Mouse (Mus musculus): Measurements from ENCODE around the gene Scube2. TPM values are rescaled to one million over a fixed set of nuclear protein-coding genes. Genes with fewer than 3 reads are reported as not detected.

The Scube2 gene
- not detected in 2 replicates for polyA plus RNA-seq (2012; ENCODE audit: low replicate concordance)

GRCm38 (mm10) chr7:109865370-109866229, at the start of gene Scube2:
TSS of gene Scube2 (minus strand) at chr7:109865679.

GRCm38 (mm10) chr7:109781470-109782203, 83.8 kb downstream of the Scube2 start, which contains the start of gene Nrip3:
TSS of gene Nrip3 (minus strand) at chr7:109782025.

GRCm38 (mm10) chr7:109752008-109752925, 113.2 kb downstream of the Scube2 start, which contains the start of gene Tmem9b:
TSS of gene Tmem9b (minus strand) at chr7:109752875.

Other genes starting within 250 kb of the Scube2 start
- gene St5, start 162.1 kb downstream of the Scube2 start, polyA plus RNA-seq (2012; ENCODE audit: low replicate concordance), result 4.0 and 7.2 TPM in 2 replicates
- 9.1 and 21.6 TPM in 2 replicates for gene Akip1, start 162.0 kb downstream of the Scube2 start, polyA plus RNA-seq (2012; ENCODE audit: low replicate concordance)
- not detected in 2 replicates for gene BC051019, start 141.8 kb downstream of the Scube2 start, polyA plus RNA-seq (2012; ENCODE audit: low replicate concordance)
- gene Ascl3, start 134.0 kb downstream of the Scube2 start, polyA plus RNA-seq (2012; ENCODE audit: low replicate concordance), result not detected in 2 replicates
- gene Tmem9b, start 112.8 kb downstream of the Scube2 start, polyA plus RNA-seq (2012; ENCODE audit: low replicate concordance), result 1.0 and 4.3 TPM in 2 replicates
- 5.9 TPM in 2 replicates for gene Nrip3, start 83.7 kb downstream of the Scube2 start, polyA plus RNA-seq (2012; ENCODE audit: low replicate concordance)
- 6.3 and 11.6 TPM in 2 replicates for gene Dennd5a, start 94.8 kb upstream of the Scube2 start, polyA plus RNA-seq (2012; ENCODE audit: low replicate concordance)
- gene Tmem41b, start 121.2 kb upstream of the Scube2 start, polyA plus RNA-seq (2012; ENCODE audit: low replicate concordance), result 15.7 and 27.1 TPM in 2 replicates
- gene Ipo7, start 152.6 kb upstream of the Scube2 start, polyA plus RNA-seq (2012; ENCODE audit: low replicate concordance), result 123 and 251 TPM in 2 replicates
- 1.9 and 2.1 TPM in 2 replicates for gene Zfp143, start 195.5 kb upstream of the Scube2 start, polyA plus RNA-seq (2012; ENCODE audit: low replicate concordance)

All from leukemia stem cell, adult 10-12 weeks (primary cell).